Mouse (Mus musculus): ENCODE data around the gene Gm20388.

DNA sequence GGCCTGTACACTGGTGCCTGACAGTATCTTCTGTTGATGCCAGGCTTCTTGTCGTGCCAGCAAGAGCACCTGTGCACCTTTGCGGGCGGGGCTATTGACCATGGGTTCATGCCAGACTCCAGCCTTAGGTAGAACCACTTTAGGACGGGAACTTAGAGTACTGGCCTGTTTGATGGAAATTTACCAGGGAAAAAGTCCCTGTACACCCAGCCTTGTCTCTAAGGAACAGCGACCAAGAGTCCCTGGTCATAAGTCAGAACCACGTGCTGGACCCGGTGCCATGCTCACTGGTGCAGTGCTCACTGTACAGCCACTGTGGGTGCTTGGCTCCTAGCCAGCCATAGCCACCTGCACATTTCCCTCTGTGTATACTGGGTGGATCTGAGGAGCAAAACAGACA is 3478.4 kb downstream of the Gm20388 start:
- TF ChIP-seq CTCF (IDR thresholded peaks at IDR 0.05; ENCODE audit: borderline replicate concordance, insufficient read depth, low read depth, low read length) = no peak
- no peak for TF ChIP-seq POLR2A (IDR thresholded peaks at IDR 0.05; ENCODE audit: borderline replicate concordance, insufficient read depth, low read length)
